Mouse (Mus musculus): ENCODE data around the gene Ube4a. TPM values are rescaled to one million over a fixed set of nuclear protein-coding genes. Genes with fewer than 3 reads are reported as not detected.

Ube4a gene
- polyA plus RNA-seq, 1 experiment from 2014 or later = 33.5 TPM

DNA sequence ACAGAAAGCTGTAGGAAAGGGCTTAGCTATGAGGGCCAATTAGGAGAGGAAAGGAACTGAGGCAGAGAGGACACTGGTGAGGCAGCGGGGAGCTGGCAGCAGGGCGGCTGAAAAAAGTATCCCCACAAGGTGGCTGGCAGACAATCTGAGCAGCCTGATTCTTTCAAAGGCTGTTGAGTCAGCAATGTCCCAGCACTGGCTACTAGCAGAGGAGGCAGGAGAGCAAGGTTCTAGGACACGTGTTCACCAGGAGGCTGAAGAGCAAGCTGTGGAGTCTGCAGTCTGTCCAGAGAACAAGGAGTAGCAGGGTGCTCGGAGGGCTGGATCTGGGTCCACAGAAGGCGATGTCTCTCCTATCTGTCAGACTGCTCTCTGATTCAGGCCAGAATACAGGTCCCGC, 33.8 kb upstream of the Ube4a start:
- Histone ChIP-seq H3K36me3 (ENCODE audit: control insufficient read depth, insufficient read depth, low read length) (no peaks in the 10 kb centered on the region), H3K9me3 (replicated peaks; ENCODE audit: control insufficient read depth, low read length, poor library complexity, severe bottlenecking) (no peaks in the 10 kb centered on the region), H3K27me3 (ENCODE audit: control insufficient read depth, insufficient read depth, low read depth, low read length) (no peaks in the 10 kb centered on the region), H3K4me3 (ENCODE audit: low read depth, low read length) (no peak overlapping the region), H3K4me2 (ENCODE audit: low read length) (no peak overlapping the region), H3K4me1 (ENCODE audit: control insufficient read depth, insufficient read depth, low read length) (no peaks in the 10 kb centered on the region), H3K9ac (ENCODE audit: low read depth, low read length) (no peak overlapping the region), H3K27ac (ENCODE audit: low read length) (no peak overlapping the region)
- 63% methylated on average over 6 of the region's 6 CpGs for WGBS
- ATAC-seq = no peak

GRCm38 (mm10) chr9:44998138-44998537, 32.7 kb upstream of the Ube4a start:
- Histone ChIP-seq H3K36me3 (ENCODE audit: control insufficient read depth, insufficient read depth, low read length) (no peaks in the 10 kb centered on the region), H3K9ac (ENCODE audit: low read depth, low read length) (no peak overlapping the region), H3K4me1 (ENCODE audit: control insufficient read depth, insufficient read depth, low read length) (no peaks in the 10 kb centered on the region), H3K4me3 (ENCODE audit: low read depth, low read length) (no peak overlapping the region), H3K27me3 (ENCODE audit: control insufficient read depth, insufficient read depth, low read depth, low read length) (no peaks in the 10 kb centered on the region), H3K27ac (ENCODE audit: low read length) (no peak overlapping the region), H3K4me2 (ENCODE audit: low read length) (no peak overlapping the region), H3K9me3 (replicated peaks; ENCODE audit: control insufficient read depth, low read length, poor library complexity, severe bottlenecking) (no peaks in the 10 kb centered on the region)
- ATAC-seq = no peak
- WGBS = 78% methylated on average over 11 of the region's 11 CpGs

DNA sequence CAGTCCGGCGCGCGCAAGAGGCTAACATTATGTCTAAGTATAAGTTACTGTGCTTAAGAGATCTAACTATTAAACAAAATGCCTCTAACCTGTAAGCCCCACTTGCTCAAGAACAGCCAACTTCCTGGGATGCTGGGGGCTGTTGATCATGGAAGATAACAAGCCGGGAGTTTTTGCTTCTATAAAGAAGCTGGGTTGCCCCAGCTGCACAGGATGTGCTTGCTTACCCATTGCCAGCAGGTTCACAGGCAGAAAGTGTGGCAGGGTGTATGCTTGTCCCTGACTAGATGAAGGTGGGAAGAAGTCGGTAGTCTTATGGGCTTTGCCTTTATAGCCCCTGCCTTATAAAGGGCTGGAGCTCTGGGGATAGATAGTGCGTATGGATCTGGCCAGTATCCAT, 31.2 kb upstream of the Ube4a start:
- Histone ChIP-seq H3K4me2 (ENCODE audit: low read length) (no peak overlapping the region), H3K9ac (ENCODE audit: low read depth, low read length) (no peak overlapping the region), H3K27ac (ENCODE audit: low read length) (no peak overlapping the region), H3K9me3 (replicated peaks; ENCODE audit: control insufficient read depth, low read length, poor library complexity, severe bottlenecking) (no peaks in the 10 kb centered on the region), H3K4me1 (ENCODE audit: control insufficient read depth, insufficient read depth, low read length) (no peaks in the 10 kb centered on the region), H3K36me3 (ENCODE audit: control insufficient read depth, insufficient read depth, low read length) (no peaks in the 10 kb centered on the region), H3K27me3 (ENCODE audit: control insufficient read depth, insufficient read depth, low read depth, low read length) (no peaks in the 10 kb centered on the region), H3K4me3 (ENCODE audit: low read depth, low read length) (no peak overlapping the region)
- no peak for ATAC-seq
- 96% methylated on average over 7 of the region's 7 CpGs for WGBS

GRCm38 (mm10) chr9:44994962-44995361, 29.6 kb upstream of the Ube4a start:
- H3K9me3 ChIP-seq (replicated peaks; ENCODE audit: control insufficient read depth, low read length, poor library complexity, severe bottlenecking) = no peaks in the 10 kb centered on the region
- H3K36me3 ChIP-seq (ENCODE audit: control insufficient read depth, insufficient read depth, low read length) = no peaks in the 10 kb centered on the region
- no peaks in the 10 kb centered on the region for H3K27me3 ChIP-seq (ENCODE audit: control insufficient read depth, insufficient read depth, low read depth, low read length)
- H3K27ac ChIP-seq (ENCODE audit: low read length) = no peak overlapping the region
- H3K4me2 ChIP-seq (ENCODE audit: low read length) = no peak overlapping the region
- 85% methylated on average over 4 of the region's 4 CpGs for WGBS
- no peaks in the 10 kb centered on the region for H3K4me1 ChIP-seq (ENCODE audit: control insufficient read depth, insufficient read depth, low read length)
- no peak overlapping the region for H3K9ac ChIP-seq (ENCODE audit: low read depth, low read length)
- no peak overlapping the region for H3K4me3 ChIP-seq (ENCODE audit: low read depth, low read length)
- ATAC-seq = no peak

DNA sequence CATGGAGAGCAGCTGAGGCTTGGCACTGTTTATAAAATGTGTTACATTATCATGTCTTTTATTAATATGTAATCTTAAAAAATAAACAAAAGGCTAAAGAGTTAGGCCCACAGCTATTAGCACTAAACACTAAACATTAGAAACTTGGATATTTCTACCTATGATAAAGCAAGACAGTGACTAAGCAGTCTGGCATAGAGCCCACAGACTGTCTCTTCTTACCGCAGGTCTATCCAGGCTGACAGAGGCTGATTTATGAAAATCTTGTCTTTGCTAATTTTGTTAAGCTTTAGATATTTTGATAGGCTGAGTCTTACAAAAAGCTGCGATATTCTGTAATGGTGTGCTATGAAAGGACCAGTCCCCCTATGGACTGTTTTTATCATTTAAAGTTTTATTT, 27.9 kb upstream of the Ube4a start:
- no peak overlapping the region for H3K27ac ChIP-seq (ENCODE audit: low read length)
- H3K4me1 ChIP-seq (ENCODE audit: control insufficient read depth, insufficient read depth, low read length) = no peaks in the 10 kb centered on the region
- no peak for ATAC-seq
- no peak overlapping the region for H3K9ac ChIP-seq (ENCODE audit: low read depth, low read length)
- no peaks in the 10 kb centered on the region for H3K9me3 ChIP-seq (replicated peaks; ENCODE audit: control insufficient read depth, low read length, poor library complexity, severe bottlenecking)
- WGBS = 94% methylated on average over 2 of the region's 2 CpGs
- no peaks in the 10 kb centered on the region for H3K36me3 ChIP-seq (ENCODE audit: control insufficient read depth, insufficient read depth, low read length)
- no peak overlapping the region for H3K4me2 ChIP-seq (ENCODE audit: low read length)
- no peak overlapping the region for H3K4me3 ChIP-seq (ENCODE audit: low read depth, low read length)
- no peaks in the 10 kb centered on the region for H3K27me3 ChIP-seq (ENCODE audit: control insufficient read depth, insufficient read depth, low read depth, low read length)

- Histone ChIP-seq H3K4me3 (ENCODE audit: low read depth, low read length) (no peak overlapping the region), H3K4me2 (ENCODE audit: low read length) (no peak overlapping the region), H3K36me3 (ENCODE audit: control insufficient read depth, insufficient read depth, low read length) (no peaks in the 10 kb centered on the region), H3K27ac (ENCODE audit: low read length) (no peak overlapping the region), H3K4me1 (ENCODE audit: control insufficient read depth, insufficient read depth, low read length) (no peaks in the 10 kb centered on the region), H3K27me3 (ENCODE audit: control insufficient read depth, insufficient read depth, low read depth, low read length) (no peaks in the 10 kb centered on the region), H3K9me3 (replicated peaks; ENCODE audit: control insufficient read depth, low read length, poor library complexity, severe bottlenecking) (no peaks in the 10 kb centered on the region), H3K9ac (ENCODE audit: low read depth, low read length) (no peak overlapping the region)
- ATAC-seq = no peak
Observed at GRCm38 (mm10) chr9:44992271-44992670, 26.9 kb upstream of the Ube4a start.

DNA sequence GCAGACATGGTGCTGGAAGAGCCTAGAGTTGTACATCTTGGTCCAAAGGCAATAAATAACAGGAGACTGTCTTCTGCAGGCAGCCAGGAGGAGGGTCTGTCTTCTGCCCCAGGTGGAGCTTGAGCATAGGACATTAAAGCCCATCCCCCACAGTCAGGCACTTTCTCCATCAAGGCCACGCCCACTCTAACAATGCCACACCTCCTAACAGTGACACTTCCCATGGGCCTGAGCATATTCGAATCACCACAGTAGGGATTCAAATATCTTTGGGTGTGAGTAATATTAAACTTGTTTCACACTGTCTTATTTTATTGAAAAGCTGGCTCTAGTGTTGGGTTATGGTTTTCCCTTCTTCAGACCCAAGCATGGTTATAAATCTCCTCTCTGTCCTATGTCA, 26.4 kb upstream of the Ube4a start:
- no peaks in the 10 kb centered on the region for H3K27me3 ChIP-seq (ENCODE audit: control insufficient read depth, insufficient read depth, low read depth, low read length)
- 81% methylated on average over 2 of the region's 2 CpGs for WGBS
- H3K9ac ChIP-seq (ENCODE audit: low read depth, low read length) = no peak overlapping the region

DNA sequence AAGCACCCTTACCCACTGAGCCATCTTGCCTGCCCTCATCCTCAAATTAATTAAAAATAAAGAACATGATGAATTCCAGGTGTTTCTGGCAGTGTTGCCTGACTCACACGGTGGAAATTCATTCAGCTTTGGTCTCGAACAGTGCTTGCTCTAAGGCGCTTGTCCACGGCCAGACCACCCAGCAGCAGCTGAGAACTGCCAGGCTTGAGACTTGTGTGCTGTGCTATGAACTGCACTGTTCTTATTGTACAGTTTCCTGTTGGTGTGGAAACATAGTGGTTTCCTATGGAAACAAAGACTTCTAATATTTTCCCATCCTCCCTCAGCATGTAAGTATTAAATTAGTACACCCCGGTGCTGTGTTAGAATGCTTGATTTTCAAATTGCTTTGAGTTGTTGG, 21.6 kb upstream of the Ube4a start:
- H3K27me3 ChIP-seq (ENCODE audit: control insufficient read depth, insufficient read depth, low read depth, low read length) = no peaks in the 10 kb centered on the region
- H3K4me3 ChIP-seq (ENCODE audit: low read depth, low read length) = no peak overlapping the region
- H3K9me3 ChIP-seq (replicated peaks; ENCODE audit: control insufficient read depth, low read length, poor library complexity, severe bottlenecking) = no peaks in the 10 kb centered on the region
- H3K4me2 ChIP-seq (ENCODE audit: low read length) = no peak overlapping the region
- no peaks in the 10 kb centered on the region for H3K36me3 ChIP-seq (ENCODE audit: control insufficient read depth, insufficient read depth, low read length)
- ATAC-seq = no peak
- no peaks in the 10 kb centered on the region for H3K4me1 ChIP-seq (ENCODE audit: control insufficient read depth, insufficient read depth, low read length)
- no peak overlapping the region for H3K27ac ChIP-seq (ENCODE audit: low read length)
- 76% methylated on average over 5 of the region's 5 CpGs for WGBS
- no peak overlapping the region for H3K9ac ChIP-seq (ENCODE audit: low read depth, low read length)

More for the DNA sequence above, 26.4 kb upstream of the Ube4a start:
- no peaks in the 10 kb centered on the region for H3K4me1 ChIP-seq (ENCODE audit: control insufficient read depth, insufficient read depth, low read length)
- no peak overlapping the region for H3K27ac ChIP-seq (ENCODE audit: low read length)
- H3K9me3 ChIP-seq (replicated peaks; ENCODE audit: control insufficient read depth, low read length, poor library complexity, severe bottlenecking) = no peaks in the 10 kb centered on the region
- ATAC-seq = no peak
- H3K36me3 ChIP-seq (ENCODE audit: control insufficient read depth, insufficient read depth, low read length) = no peaks in the 10 kb centered on the region
- no peak overlapping the region for H3K4me3 ChIP-seq (ENCODE audit: low read depth, low read length)
- H3K4me2 ChIP-seq (ENCODE audit: low read length) = no peak overlapping the region

DNA sequence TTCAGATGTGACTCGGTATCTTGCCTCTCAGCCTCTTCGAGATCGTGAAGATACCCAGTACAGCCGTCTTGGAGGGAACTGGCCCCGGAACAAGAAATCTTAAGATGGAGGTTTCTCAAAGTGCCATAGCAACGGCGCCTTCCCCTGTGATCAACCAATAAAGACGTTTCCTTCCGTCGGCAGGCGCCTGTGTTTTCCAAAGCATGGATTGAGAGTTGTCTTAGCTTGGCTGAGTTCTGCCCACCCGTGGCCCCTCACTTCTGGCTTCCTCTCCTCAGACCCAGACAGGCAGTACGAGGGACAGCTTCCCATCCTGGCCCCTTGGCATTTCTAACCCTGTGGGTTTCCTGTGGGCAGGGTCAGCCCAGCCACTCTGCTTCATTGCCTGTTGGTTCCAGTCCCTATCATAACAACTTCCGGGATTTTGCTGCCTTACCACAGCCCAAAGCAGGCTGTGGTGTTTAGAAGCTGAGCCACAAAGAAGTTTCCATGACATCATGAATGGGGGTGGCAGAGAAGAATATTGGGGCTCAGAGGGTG, 20.9 kb upstream of the Ube4a start:
- 50% methylated on average over 14 of the region's 14 CpGs for WGBS
- ATAC-seq = no peak
- H3K9me3 ChIP-seq (replicated peaks; ENCODE audit: control insufficient read depth, low read length, poor library complexity, severe bottlenecking) = no peaks in the 10 kb centered on the region

More for the DNA sequence above, 20.9 kb upstream of the Ube4a start:
- no peak overlapping the region for H3K4me3 ChIP-seq (ENCODE audit: low read depth, low read length)
- H3K4me2 ChIP-seq (ENCODE audit: low read length) = no peak overlapping the region
- H3K4me1 ChIP-seq (ENCODE audit: control insufficient read depth, insufficient read depth, low read length) = no peaks in the 10 kb centered on the region
- H3K9ac ChIP-seq (ENCODE audit: low read depth, low read length) = no peak overlapping the region
- no peaks in the 10 kb centered on the region for H3K27me3 ChIP-seq (ENCODE audit: control insufficient read depth, insufficient read depth, low read depth, low read length)
- H3K36me3 ChIP-seq (ENCODE audit: control insufficient read depth, insufficient read depth, low read length) = no peaks in the 10 kb centered on the region
- no peak overlapping the region for H3K27ac ChIP-seq (ENCODE audit: low read length)

Data from midbrain, embryonic 16.5 days (tissue).